Mouse (Mus musculus) olfactory bulb, adult 2 months (tissue): ENCODE data around the gene 4933427D14Rik.
"Not testable (repeated sequence)": the region's sequence is repeated elsewhere in the genome, so short reads cannot be mapped to it uniquely, and the experiment has no call there.

Experiments
- CTCF ChIP-seq: fragments of 200-500 bp; IDR thresholded peaks from 2 replicates; pipeline ENCODE4 v1.5.1; 2012; ENCODE audit warnings: low read depth, mild to moderate bottlenecking, low read length, moderate library complexity; ENCODE audit not compliant: insufficient read depth
- POLR2A ChIP-seq: fragments of 200-500 bp; IDR thresholded peaks from 2 replicates; pipeline ENCODE4 v1.6.1; 2012; ENCODE audit warnings: mild to moderate bottlenecking, low read depth, low read length, moderate library complexity; ENCODE audit not compliant: insufficient read depth

DNA sequence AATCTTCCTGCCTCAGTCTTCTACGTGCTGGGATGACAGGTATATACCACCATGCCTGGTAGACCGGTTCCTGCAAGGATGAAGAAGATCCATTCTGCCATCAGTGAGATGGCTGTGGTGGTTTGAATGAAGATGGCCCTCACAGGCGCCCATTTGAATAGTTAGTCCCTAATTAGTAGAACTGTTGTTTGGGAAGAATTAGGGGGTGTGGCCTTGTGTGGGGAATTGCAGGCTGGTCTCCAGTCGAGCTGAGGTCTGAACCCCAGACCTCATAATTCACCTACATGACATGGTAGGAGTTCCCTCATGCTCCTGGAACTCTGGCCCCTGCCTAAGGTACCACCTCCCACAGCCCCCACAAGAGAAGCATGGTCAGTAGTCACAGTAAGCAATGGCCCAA lies 35.4 kb downstream of the 4933427D14Rik start:
- TF ChIP-seq CTCF, POLR2A: not testable (repeated sequence)
